Mouse (Mus musculus) lung, postnatal 10 days (tissue): Measurements from ENCODE around the gene Dbp.
A peak's percentile ranks its signal among the peaks of the same experiment; 100 is the strongest.

Source experiments
- DNase-seq: peaks from one replicate; pipeline ENCODE4 v3.0.0; 2021

Dbp gene

DNA sequence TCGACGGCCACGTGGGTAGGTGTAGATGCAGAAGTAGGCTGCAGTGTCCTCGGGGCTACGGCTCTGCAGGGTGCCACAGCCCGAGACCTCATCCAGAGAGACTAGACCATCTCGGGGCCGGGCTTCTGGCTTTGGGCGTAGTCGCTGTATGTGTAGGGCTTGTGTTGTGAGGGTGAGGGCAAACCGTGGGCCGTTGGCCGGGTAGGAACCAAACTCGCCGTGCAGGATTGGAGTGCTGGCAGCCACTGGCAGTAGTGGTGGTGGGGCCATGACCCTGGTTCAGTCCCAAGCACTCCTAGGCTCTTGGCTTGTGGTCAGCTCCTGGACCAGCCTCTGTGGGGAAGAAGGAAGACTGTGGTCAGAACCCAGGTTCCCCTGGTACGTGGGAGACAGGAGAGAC, 8.5 kb downstream of the Dbp start:
- DNase-seq = no peak

DNA sequence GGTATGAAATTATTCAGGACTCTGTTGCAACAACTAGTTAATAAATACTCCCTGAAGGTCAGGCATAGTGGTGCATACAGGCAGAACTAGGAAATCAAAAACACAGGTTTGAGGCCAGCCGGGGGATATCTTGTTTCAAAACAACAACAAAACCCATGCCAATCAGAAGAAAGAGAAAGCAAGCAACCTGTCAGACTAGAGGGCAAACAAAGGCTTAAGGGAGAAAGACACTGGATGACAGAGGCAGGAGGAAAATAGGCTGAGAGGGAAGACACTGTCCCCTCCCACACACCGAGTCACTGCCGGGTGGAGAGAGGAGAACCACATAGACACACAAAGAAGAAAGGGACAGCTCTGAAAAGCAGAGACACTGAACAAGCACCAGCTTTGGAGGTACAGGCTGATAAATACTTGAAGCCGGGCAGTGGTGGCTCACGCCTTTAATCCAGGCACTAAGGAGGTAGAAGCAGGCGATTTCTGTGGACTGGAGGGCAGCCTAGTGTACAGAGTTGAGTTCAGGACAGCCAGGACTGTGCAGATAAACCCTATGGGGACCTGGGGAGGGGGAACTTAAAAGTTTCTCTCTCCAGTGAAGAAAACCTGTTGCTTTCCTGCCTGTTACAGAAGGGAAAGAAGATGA, 9.1 kb downstream of the Dbp start:
- no peak for DNase-seq

DNA sequence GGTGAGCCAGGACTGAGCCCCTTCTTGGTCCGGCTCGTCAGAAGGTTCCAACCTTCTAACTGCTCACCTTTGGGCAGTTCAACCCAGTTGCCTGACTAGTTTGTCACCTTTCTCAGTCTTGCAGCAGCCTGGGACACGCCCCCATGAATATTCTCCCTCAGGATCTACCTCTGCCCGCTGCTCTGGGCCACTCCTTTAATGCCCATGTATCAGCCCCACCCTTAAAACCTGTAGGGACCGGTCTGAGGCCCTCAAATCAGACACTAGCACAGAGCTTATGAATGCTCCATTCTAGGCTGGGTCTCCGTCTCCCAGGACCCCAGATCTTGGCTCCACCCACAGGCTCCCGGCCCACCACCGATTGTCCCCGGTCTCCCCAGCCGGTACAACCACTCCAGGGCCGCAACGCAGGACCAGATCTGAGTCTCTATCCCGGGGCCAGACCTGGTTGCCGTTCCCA, 9.8 kb downstream of the Dbp start:
- DNase-seq = peak; percentile 58

DNA sequence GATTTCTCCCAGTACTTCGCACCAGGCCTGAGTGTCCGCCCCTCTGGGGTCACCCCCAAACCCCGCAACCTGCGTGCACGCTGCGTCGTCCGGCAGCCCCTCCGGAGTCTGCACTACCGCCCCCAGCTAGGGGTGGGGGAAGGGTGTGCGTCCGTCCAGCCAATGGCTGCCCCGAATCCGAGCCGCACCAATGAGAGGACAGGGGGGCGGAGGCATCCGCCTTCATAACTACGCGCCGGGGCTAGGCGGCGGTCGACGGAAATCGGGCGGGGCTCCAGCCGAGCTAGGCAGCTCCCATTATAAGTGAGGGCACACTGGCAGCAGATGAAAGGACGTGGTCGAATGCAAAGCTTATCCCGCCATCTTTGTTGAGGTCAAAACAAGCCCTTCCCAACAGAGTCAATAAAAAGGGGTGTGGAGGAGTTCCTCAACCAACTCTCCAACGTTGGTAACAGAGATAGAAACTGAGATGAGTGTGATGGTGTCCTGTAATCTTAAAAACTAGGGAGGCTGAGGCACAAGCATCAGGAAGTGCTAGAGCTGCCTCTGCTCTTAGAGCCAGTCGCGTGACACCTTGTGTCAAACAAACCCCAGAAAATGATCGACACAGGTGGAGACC, 10.3 kb downstream of the Dbp start, which contains the start of gene Rpl18:
TSS of gene Rpl18 (plus strand) at position 368 of the 619 bp plus-strand sequence.
- DNase-seq = peak; percentile 99

DNA sequence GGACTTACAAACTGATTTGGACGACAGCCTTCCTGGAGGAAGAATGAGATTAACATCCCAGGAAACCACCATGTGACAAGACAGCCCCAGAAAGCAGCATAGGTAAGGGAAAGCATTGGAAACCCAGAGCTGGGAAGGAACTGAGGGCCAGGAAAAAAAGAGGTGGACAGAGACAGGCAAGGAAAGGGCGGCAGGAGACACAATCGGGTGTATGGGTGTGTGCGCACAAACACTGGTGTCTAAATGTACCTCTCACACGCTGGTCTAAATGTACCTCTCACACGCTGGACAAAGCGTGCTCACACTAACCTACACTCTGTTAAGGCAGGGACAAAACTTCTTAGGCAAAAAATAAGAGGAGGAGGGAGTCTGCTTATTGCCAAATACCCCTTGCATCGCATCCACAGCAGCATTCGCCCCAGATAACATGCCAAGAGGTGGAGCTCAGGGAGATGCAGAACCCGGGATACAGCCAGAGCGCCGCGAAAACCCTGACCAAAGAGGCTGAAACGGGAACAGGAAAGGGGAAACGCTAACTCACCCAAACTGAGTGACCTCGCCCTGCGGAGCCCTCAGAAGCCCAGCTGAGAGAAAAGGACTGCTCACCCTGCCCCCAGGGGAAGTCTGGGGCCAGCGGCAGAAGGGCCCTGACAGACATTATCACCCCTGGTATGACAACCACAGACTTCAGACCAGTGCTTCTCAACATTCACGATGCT, 11.0 kb downstream of the Dbp start:
- DNase-seq = peak; percentile 27

DNA sequence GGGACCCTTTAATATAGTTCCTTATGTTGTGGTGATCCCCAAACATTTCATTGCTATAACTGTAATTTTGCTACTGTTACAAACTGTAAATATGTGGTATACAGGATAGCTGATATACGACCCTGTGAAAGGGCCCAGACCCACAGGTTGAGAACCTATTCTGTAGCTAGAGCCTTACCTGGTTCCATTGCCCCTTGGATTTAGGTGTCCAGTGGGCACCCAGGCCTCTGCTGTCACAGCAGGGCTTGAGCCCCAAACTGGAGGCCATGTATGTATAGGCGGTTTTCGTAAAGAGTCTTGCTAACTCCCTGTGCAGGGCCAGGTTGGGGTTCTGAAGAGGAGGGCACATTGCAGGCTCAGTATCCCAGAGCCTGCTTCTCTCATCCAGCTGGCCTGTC, 11.6 kb downstream of the Dbp start:
- DNase-seq = no peak

DNA sequence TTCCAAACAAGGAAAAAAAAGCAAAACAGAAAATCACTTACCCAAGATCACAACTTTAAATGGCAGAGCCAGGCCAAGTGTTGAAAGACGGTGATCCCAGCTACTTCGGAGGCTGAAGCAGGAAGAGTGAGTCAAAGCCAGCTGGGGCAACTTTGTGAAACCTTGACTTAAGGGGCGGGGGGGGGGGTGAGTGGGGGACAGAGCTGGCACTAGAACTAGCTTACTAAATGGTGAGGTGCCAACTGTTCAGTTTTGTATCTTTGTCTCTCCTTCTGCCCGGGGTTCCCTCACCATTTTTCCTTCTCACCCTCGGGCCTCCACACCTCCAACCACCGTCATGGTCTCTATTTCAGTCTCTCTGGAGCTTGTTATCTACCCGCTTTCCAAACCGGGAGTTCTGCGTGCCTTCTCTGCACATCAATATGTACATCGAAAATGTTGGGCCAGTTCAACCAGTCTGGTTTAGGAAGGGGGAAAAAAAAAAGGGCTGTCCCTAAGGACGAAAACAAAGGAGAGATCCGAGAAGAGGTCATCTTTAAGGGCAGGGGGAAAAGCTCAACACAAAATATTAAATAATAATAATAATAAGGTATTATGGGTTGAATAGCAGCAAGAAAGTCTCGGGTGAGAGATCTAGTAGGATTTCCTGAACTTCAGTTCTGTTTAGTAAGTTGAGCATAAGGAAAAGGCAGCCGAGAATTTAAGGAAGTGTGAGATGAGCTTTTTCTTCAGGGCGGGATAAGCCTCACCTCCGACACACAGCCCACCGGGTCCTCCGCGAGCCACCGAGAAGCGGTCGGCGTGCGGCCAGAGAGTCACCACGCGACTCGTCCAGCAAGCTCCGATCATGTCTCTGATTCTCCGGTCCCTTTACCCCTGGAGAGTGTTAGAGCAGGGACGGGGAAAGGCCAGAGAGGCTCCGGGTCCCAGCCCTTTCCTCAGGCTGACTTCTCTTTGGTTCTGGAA, 12.3 kb downstream of the Dbp start:
- DNase-seq = no peak

DNA sequence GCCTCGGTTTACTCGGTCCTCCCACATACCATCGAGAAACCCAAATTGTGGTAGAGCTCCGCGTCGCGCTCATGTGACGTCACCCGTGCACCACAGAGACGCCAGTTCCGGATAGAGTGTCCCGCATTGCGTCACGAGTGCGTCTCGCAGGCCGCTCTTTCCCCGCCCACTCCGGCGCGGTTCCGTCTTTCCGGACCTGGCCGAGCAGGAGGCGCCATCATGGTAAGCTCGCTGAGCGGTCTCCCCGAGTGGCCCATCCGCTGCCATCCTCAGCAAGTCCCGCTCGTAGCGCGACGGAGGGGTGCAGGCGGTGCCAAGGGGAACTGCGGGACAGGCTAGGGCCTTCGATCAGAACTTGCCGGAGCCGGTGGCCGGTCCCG, 13.0 kb downstream of the Dbp start, which contains the start of gene Sphk2:
TSS of gene Sphk2 (minus strand) at position 85 of the 380 bp plus-strand sequence.
- peak; percentile 99 for DNase-seq

DNA sequence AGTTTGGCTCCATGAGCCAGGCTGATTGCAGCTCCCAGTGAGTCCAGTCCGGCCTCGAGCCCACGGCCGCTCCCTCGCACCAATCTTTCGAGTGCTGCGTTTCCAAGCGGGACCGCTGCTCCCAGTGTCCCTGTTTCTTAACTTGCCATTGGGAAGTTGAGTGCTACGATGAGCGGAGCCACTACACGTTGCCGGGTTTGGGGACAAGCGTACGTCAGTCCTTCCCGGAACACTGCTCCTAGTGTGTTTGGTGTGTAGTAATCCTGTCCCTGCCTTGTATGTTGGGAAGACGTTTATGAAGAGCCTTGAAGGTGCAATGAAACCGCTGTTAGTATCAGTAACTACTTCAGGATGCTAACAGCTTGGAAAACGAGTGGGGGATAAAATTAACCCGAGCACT, 13.4 kb downstream of the Dbp start:
- DNase-seq = no peak

DNA sequence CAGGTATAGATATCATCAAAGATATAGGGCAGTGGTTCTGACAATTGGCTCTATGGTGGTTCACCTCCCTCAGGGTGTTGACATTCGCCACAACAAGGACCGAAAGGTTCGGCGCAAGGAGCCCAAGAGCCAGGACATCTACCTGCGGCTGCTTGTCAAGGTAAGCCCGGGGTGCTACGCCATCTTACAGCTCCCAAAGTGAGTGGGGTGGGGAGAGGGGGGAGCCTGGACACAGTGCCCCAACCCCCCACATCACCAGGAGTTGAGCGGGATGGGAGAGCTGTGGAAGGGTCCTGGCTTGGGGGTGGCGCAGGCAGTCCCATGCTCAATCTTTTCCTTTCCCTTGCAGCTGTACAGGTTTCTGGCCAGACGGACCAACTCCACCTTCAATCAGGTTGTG, 14.3 kb downstream of the Dbp start:
- no peak for DNase-seq

DNA sequence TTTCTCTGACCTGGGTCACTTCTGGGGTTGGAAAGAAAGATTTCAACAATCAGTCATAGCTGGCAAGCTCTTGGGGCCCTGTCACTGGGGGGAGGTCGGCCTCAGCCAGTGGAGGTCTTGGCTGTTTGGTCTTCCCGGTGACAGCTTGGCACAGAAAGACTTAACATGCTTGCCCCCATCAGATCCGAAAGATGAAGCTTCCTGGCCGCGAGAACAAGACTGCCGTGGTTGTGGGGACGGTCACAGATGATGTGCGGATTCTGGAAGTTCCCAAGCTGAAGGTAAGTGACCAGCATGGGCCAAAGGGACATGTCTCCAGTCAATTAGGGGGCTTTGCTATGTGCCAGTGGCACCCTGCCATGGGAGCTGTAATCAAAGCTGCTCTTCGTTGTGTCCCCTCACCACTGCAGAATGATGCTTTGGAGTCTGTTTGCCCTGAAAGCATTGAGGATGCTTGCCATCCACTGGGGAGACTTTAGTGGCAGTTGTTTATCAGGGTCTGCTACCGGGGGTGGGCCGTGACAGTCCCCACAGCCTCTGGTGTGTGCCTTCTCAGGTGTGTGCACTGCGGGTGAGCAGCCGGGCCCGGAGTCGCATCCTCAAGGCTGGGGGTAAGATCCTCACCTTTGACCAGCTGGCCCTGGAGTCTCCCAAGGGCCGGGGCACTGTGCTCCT, 15.0 kb downstream of the Dbp start:
- no peak for DNase-seq

DNA sequence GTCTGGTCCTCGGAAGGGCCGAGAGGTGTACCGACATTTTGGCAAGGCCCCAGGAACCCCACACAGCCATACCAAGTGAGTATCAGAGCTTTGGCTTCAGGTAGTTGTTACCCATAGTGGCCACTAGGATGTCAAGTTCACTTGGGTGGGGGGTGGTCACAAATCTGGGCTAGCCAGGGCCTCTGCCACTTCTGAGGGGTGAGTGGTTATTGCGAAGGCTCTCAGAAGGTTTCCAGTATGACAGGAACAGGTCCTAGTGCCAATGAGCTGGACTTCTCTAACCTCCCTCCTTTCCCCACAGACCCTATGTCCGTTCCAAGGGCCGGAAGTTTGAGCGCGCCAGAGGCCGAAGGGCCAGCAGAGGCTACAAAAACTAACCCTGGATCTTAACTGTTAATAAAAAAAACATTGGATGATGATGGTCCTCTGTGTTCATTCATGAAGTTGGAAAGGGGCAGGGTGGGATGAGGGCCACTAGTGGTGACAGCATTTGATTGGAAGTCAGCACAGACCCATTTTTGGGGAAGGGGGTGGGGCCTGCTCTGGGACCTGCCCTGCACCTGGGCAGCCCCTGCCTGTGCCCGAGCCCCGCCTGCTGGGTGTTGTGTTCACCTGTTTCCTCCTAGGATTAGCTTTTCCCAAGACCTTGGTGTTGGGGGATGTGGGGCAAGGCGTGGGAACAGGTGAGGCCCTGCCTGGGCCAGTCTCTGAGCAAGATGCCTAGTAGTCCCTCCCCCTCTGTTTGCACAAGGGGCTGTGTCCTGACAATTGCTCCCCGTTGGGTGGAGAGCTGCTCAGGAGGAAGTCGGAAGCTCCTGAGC, 15.7 kb downstream of the Dbp start, which contains the start of gene Fam83e:
TSS of gene Fam83e (plus strand) at position 800 of the 821 bp plus-strand sequence.
- peak; percentile 40 for DNase-seq

DNA sequence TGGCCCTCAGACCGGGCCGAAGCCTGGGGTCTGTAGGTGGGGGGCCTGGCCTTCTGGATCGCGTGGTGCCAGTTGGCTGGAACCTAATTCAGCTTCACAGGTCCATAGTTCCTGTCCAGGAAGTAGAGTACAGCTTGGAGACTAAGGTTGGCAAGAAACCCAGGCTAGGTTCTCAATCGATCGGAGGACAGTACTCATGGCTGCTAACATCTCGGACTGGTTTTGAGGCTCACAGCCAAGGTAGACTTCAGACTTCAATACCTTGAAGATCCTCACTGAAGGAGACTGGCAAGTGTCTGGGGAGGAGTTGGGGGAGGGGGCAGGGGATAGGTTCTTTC, 16.3 kb downstream of the Dbp start:
- no peak for DNase-seq

DNA sequence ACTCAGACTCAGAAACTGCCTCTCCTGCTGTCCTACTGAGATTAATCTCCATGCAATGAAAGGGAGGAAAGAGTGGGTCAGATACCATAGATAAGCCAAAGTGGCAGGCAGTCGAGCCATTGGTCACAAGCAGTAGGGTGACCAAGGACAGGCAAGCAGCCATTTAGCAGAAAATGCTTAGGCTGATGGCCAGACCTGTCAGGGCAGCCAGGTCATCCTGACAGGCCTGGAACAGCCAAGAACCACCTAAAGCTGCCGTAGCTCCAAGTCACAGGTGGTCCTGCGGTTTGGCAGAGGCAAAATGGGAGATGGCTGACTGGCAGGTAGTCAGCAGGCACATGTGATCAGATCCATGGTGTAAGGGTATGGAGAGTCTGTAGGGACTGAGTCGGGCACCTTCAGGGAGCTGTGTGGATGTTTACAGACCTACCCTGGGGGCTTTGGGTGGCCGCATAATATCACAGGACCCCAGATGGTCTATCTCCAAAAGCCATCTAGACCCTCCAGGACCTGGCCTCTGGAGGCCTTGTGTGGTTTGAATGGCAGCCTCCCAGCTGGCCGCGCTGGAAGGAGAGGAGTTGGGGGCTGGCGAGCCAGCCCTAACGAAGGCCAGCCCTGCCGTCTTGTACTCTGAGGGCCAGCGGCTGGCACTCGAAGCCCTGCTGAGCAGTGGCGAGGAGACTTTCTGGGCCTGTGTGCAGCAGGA, 16.9 kb downstream of the Dbp start:
- no peak for DNase-seq

DNA sequence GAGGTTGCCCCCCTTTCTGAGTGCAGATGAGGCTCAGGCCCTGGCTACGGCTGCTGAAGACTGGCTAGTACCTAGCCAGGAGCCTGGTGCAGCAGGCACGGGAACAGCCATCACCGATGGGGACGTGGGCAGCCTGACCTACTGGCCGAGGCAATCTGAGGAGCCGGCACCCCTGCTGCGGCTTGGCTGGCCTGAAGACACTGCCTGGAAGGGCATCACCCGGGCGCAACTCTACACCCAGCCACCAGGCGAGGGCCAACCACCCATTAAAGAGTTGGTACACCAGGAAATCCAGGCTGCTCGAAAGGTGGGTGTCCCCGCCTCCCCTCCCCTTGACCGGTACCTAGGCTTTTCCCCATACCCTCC, 17.4 kb downstream of the Dbp start:
- no peak for DNase-seq

DNA sequence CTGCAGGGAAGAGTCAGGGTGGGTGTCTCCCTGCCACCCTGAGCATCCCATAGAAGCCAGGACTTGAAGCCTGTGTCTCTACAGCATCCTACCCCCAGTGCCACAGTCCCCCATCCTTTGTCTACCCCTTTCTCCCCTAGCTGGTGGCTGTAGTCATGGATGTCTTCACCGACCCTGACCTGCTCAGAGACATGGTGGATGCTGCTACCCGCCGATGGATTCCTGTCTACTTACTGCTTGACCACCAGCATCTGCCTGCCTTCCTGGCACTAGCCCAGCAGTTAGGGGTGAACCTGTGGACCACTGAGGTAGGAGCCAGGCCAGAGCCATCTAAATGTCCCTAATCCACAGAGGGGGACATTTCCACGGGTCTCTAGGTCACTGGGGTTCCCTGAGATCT, 18.4 kb downstream of the Dbp start:
- no peak for DNase-seq

DNA sequence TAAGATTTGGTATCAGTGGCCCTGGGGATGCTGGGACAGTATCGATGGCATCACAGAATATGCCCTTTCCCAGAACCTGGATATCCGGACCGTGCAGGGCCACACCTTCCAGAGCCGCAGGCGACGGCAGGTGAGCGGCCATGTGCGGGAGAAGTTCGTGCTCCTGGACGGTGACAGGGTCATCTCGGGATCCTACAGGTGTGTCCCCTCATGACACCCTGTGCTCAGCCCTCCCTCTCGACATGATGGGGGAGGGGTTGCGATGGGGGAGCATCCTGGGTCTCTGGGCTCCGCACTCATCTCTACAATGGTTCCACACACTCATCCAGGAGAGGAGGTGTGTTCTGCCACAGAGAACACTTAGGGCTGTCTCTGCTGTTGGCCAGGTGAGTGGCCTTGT, 18.9 kb downstream of the Dbp start:
- no peak for DNase-seq

DNA sequence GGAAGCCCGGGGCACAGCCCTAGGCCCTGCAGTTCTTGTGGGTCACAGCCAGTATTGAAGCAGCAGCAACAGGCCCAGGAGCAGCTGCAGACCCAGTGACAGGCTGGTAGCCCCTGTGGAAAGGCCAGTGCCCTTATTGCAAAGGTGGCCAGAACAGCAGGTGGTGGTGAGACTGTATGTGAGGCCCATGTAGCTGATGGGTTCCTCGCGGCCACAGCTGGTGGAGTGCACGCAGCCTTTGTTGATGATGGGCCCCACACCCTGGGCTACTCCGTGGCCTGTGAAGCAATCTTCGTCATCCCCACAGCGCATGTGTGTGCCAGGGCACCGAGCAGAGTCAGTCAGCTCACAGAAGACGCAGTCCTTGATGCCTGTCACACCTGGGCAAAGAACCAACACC, 20.3 kb downstream of the Dbp start:
- no peak for DNase-seq

DNA sequence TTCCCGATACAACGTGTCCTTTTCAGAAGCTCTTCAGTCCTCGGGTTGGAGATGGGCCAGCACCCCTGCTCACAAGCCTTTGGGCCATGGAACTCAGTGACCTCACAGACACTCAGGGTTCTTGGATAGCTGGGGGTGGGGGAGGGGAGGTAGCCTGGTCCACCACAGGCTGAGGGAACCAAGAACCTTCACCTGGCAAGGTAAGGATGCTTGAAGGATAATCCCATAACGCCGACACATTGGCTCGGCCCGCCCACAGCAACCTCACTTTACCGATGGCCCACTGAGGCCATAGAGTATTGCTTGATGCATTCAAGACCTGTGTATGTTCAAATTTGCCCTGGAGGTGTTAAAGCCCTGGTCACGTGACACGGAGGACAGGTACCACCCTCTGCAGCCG, 20.8 kb downstream of the Dbp start, which contains the start of gene Spaca4:
TSS of gene Spaca4 (minus strand) at position 101 of the 400 bp plus-strand sequence.
- DNase-seq = no peak

DNA sequence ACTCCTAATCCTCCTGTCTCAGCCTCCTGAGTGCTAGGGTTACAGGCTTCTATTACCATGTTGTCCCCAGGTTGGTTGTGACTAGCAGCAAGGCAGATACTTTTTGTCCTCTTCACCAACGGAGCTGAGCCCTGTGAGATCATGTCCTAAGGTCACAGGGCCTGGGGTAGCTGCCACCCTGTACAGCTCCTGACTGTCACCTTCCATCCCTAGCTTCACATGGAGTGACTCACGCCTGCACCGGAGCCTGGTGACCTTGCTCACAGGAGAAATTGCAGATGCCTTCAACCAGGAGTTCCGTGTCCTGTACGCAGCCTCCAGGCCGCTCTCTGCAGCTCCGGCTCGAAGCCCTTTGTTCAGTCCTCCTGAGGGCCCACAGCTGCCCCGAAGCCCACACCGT, 21.5 kb downstream of the Dbp start:
- no peak for DNase-seq

DNA sequence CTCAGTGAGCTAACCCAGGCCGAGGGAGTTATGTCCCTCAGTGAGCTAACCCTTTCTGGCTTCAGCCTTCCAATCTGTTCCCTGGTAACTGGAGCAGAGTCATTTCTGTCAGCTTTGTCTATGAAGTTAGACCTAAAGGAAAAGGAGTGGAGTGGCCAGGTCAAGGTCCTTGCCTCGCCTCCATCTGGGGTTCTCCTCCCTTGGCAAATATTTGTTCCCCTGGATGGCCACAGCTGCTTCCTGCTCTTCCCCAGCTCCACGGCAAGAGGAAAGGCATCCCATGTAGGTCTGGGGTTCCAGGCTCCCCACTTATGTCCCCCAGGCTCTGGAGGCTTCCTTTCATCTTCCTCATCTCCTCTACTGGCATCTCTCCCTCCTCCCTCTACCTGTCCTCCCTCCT, 22.7 kb downstream of the Dbp start:
- DNase-seq = no peak
